Mouse (Mus musculus): ENCODE results near the gene Map3k19. TPM values are rescaled to one million over a fixed set of nuclear protein-coding genes. Genes with fewer than 3 reads are reported as not detected.

Gene Map3k19
- polyA plus RNA-seq, 1 experiment from 2014 or later, result 0.94 TPM

GRCm38 (mm10) chr1:127785882-127786281 is 68.9 kb downstream of the Map3k19 start:
- Histone ChIP-seq H3K36me3 (ENCODE audit: control insufficient read depth, insufficient read depth, low read length) (no peaks in the 10 kb centered on the region), H3K4me2 (replicated peaks; ENCODE audit: low read depth, low read length) (no peak overlapping the region), H3K9ac (ENCODE audit: low read depth, low read length) (no peak overlapping the region), H3K9me3 (ENCODE audit: control insufficient read depth, low read length) (no peaks in the 10 kb centered on the region), H3K27ac (ENCODE audit: low read depth, low read length) (no peak overlapping the region), H3K4me1 (replicated peaks; ENCODE audit: control insufficient read depth, insufficient read depth, low read length) (no peaks in the 10 kb centered on the region), H3K27me3 (ENCODE audit: control insufficient read depth, insufficient read depth, low read length) (no peaks in the 10 kb centered on the region), H3K4me3 (ENCODE audit: low read depth, low read length) (no peak overlapping the region)
- 89% methylated on average over 1 of the region's 1 CpGs for WGBS
- DNase-seq (ENCODE audit: low spot score), result no peak
- ATAC-seq (ENCODE audit: low FRiP score), result no peak

DNA sequence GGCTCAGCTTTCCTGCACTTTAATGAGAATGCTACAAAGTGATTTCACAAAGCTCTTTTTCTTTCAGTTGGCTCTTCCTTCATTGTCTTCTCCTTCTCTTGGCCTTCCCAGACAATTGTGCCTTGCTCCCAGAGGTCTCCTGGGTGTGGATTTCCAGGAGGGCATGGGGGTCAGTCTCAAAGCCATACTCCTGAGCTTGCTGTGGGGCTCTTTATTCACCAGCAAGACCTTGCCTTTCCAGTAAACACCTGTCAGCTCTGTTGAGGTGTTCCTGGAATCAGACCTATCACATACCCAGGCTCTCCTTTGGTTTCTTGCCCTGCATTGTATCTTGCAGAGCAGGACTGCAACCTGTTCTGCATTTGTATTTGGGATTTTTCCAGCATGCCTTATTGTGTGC is 71.0 kb downstream of the Map3k19 start:
- Histone ChIP-seq H3K4me1 (replicated peaks; ENCODE audit: control insufficient read depth, insufficient read depth, low read length) (no peaks in the 10 kb centered on the region), H3K9me3 (ENCODE audit: control insufficient read depth, low read length) (no peaks in the 10 kb centered on the region), H3K9ac (ENCODE audit: low read depth, low read length) (no peak overlapping the region), H3K36me3 (ENCODE audit: control insufficient read depth, insufficient read depth, low read length) (no peaks in the 10 kb centered on the region), H3K27ac (ENCODE audit: low read depth, low read length) (no peak overlapping the region), H3K27me3 (ENCODE audit: control insufficient read depth, insufficient read depth, low read length) (no peaks in the 10 kb centered on the region), H3K4me3 (ENCODE audit: low read depth, low read length) (no peak overlapping the region), H3K4me2 (replicated peaks; ENCODE audit: low read depth, low read length) (no peak overlapping the region)
- DNase-seq (ENCODE audit: low spot score) (no peak), ATAC-seq (ENCODE audit: low FRiP score) (no peak)

GRCm38 (mm10) chr1:127780849-127781248 is 74.0 kb downstream of the Map3k19 start:
- Histone ChIP-seq H3K4me3 (ENCODE audit: low read depth, low read length) (no peak overlapping the region), H3K9me3 (ENCODE audit: control insufficient read depth, low read length) (no peaks in the 10 kb centered on the region), H3K9ac (ENCODE audit: low read depth, low read length) (no peak overlapping the region), H3K4me2 (replicated peaks; ENCODE audit: low read depth, low read length) (no peak overlapping the region), H3K27me3 (ENCODE audit: control insufficient read depth, insufficient read depth, low read length) (no peaks in the 10 kb centered on the region), H3K4me1 (replicated peaks; ENCODE audit: control insufficient read depth, insufficient read depth, low read length) (no peaks in the 10 kb centered on the region), H3K27ac (ENCODE audit: low read depth, low read length) (no peak overlapping the region), H3K36me3 (ENCODE audit: control insufficient read depth, insufficient read depth, low read length) (no peaks in the 10 kb centered on the region; the same call in 1 of the 2 replicates)
- 77% methylated on average over 2 of the region's 2 CpGs for WGBS
- ATAC-seq (ENCODE audit: low FRiP score) (no peak), DNase-seq (ENCODE audit: low spot score) (no peak)

DNA sequence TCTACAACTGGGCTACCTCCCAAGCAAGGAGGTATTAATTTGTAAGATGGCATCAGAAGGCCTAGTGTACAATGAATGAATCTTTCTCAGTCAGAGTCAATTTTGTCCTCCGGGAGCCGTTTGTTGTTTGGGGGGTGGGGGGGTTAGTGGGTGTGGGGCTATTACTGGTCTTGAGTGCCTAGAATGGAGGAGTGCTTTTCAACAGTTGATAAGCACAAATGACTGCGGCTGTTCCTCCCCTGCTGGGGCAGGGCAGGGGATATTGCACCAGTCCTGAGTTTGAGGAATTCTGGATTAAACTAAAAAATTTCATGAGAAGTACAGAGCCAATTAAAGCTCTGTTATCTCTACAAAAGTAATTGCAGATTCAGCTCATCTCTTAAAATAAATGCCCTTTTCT is 74.7 kb downstream of the Map3k19 start:
- Histone ChIP-seq H3K9me3 (ENCODE audit: control insufficient read depth, low read length) (no peaks in the 10 kb centered on the region), H3K36me3 (ENCODE audit: control insufficient read depth, insufficient read depth, low read length) (no peaks in the 10 kb centered on the region; the same call in 1 of the 2 replicates), H3K4me2 (replicated peaks; ENCODE audit: low read depth, low read length) (no peak overlapping the region), H3K4me1 (replicated peaks; ENCODE audit: control insufficient read depth, insufficient read depth, low read length) (peaks cover 2% of the 10 kb centered on the region; the same call in 1 of the 2 replicates), H3K27me3 (ENCODE audit: control insufficient read depth, insufficient read depth, low read length) (no peaks in the 10 kb centered on the region), H3K27ac (ENCODE audit: low read depth, low read length) (no peak overlapping the region), H3K9ac (ENCODE audit: low read depth, low read length) (no peak overlapping the region), H3K4me3 (ENCODE audit: low read depth, low read length) (no peak overlapping the region)
- ATAC-seq (ENCODE audit: low FRiP score) (no peak), DNase-seq (ENCODE audit: low spot score) (no peak)
- 27% methylated on average over 3 of the region's 3 CpGs for WGBS

- no peaks in the 10 kb centered on the region for H3K27me3 ChIP-seq (ENCODE audit: control insufficient read depth, insufficient read depth, low read length)
- H3K9me3 ChIP-seq (ENCODE audit: control insufficient read depth, low read length), result no peaks in the 10 kb centered on the region
- no peak for DNase-seq (ENCODE audit: low spot score)
- no peak overlapping the region for H3K4me2 ChIP-seq (replicated peaks; ENCODE audit: low read depth, low read length)
- no peak overlapping the region for H3K4me3 ChIP-seq (ENCODE audit: low read depth, low read length)
- H3K9ac ChIP-seq (ENCODE audit: low read depth, low read length), result no peak overlapping the region
- 88% methylated on average over 3 of the region's 3 CpGs for WGBS
- H3K27ac ChIP-seq (ENCODE audit: low read depth, low read length), result no peak overlapping the region
- no peak for ATAC-seq (ENCODE audit: low FRiP score)
- H3K36me3 ChIP-seq (ENCODE audit: control insufficient read depth, insufficient read depth, low read length), result no peaks in the 10 kb centered on the region; the same call in 1 of the 2 replicates
- H3K4me1 ChIP-seq (replicated peaks; ENCODE audit: control insufficient read depth, insufficient read depth, low read length), result peaks cover 2% of the 10 kb centered on the region; the same call in 1 of the 2 replicates
Observed at GRCm38 (mm10) chr1:127778611-127779010, 76.2 kb downstream of the Map3k19 start.

DNA sequence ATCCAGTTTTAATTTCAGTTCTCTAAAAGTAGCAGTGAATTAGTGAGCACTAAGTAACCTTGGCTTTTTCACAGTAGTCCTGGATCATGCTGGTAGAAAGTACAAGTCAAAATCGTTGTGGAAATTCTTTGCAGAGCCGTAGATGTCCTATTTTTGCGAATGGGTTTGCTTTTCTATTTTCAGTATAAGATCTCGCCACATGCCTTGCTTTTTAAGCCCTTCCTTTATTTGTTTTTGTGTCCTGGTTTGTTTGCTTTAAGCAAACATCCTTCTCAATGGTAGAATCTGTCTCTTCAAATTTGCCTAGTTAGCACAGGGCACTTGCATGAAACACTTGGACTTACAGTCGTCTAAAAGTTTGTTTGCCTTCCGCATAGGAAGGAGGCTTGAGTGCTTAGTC is 78.6 kb downstream of the Map3k19 start:
- Histone ChIP-seq H3K4me3 (ENCODE audit: low read depth, low read length) (no peak overlapping the region; the same call in 1 of the 2 replicates), H3K36me3 (ENCODE audit: control insufficient read depth, insufficient read depth, low read length) (no peaks in the 10 kb centered on the region; the same call in 1 of the 2 replicates), H3K27ac (ENCODE audit: low read depth, low read length) (no peak overlapping the region), H3K9me3 (ENCODE audit: control insufficient read depth, low read length) (no peaks in the 10 kb centered on the region), H3K27me3 (ENCODE audit: control insufficient read depth, insufficient read depth, low read length) (no peaks in the 10 kb centered on the region), H3K4me1 (replicated peaks; ENCODE audit: control insufficient read depth, insufficient read depth, low read length) (peaks cover 2% of the 10 kb centered on the region; the same call in 1 of the 2 replicates), H3K9ac (ENCODE audit: low read depth, low read length) (0 out of 2 replicates have a peak overlapping the region, but pooled peaks have one; percentile 19), H3K4me2 (replicated peaks; ENCODE audit: low read depth, low read length) (peak overlapping the region; percentile 19)
- no peak for DNase-seq (ENCODE audit: low spot score)
- WGBS, result 63% methylated on average over 6 of the region's 6 CpGs
- ATAC-seq (ENCODE audit: low FRiP score), result no peak

GRCm38 (mm10) chr1:127775206-127775720 is 79.6 kb downstream of the Map3k19 start:
- DNase-seq (ENCODE audit: low spot score), result no peak
- no peak for ATAC-seq (ENCODE audit: low FRiP score)
- Histone ChIP-seq H3K4me3 (ENCODE audit: low read depth, low read length) (peak overlapping the region; percentile 95), H3K4me2 (replicated peaks; ENCODE audit: low read depth, low read length) (peak overlapping the region; percentile 80), H3K27me3 (ENCODE audit: control insufficient read depth, insufficient read depth, low read length) (no peaks in the 10 kb centered on the region), H3K27ac (ENCODE audit: low read depth, low read length) (no peak overlapping the region), H3K36me3 (ENCODE audit: control insufficient read depth, insufficient read depth, low read length) (no peaks in the 10 kb centered on the region; the same call in 1 of the 2 replicates), H3K9ac (ENCODE audit: low read depth, low read length) (peak overlapping the region; percentile 94), H3K4me1 (replicated peaks; ENCODE audit: control insufficient read depth, insufficient read depth, low read length) (peaks cover 2% of the 10 kb centered on the region; the same call in 1 of the 2 replicates), H3K9me3 (ENCODE audit: control insufficient read depth, low read length) (no peaks in the 10 kb centered on the region)
- 10% methylated on average over 10 of the region's 10 CpGs for WGBS

- Histone ChIP-seq H3K36me3 (ENCODE audit: control insufficient read depth, insufficient read depth, low read length) (no peaks in the 10 kb centered on the region; the same call in 1 of the 2 replicates), H3K27ac (ENCODE audit: low read depth, low read length) (peak overlapping the region; percentile 91), H3K27me3 (ENCODE audit: control insufficient read depth, insufficient read depth, low read length) (no peaks in the 10 kb centered on the region), H3K4me1 (replicated peaks; ENCODE audit: control insufficient read depth, insufficient read depth, low read length) (peaks cover 2% of the 10 kb centered on the region; the same call in 1 of the 2 replicates), H3K4me3 (ENCODE audit: low read depth, low read length) (peak overlapping the region; percentile 95), H3K4me2 (replicated peaks; ENCODE audit: low read depth, low read length) (peak overlapping the region; percentile 80), H3K9ac (ENCODE audit: low read depth, low read length) (peak overlapping the region; percentile 94), H3K9me3 (ENCODE audit: control insufficient read depth, low read length) (no peaks in the 10 kb centered on the region)
- ATAC-seq (ENCODE audit: low FRiP score), result peak; percentile 43
- DNase-seq (ENCODE audit: low spot score), result no peak
- WGBS, result 0% methylated on average over 31 of the region's 31 CpGs
Observed at GRCm38 (mm10) chr1:127774501-127774880, 80.3 kb downstream of the Map3k19 start.

GRCm38 (mm10) chr1:127773803-127774500 is 80.9 kb downstream of the Map3k19 start, which contains the start of gene Ccnt2:
TSS of gene Ccnt2 (plus strand) at chr1:127774164.
- Histone ChIP-seq H3K9ac (ENCODE audit: low read depth, low read length) (peak within 1 kb of the TSS; percentile 94), H3K9me3 (ENCODE audit: control insufficient read depth, low read length) (no peaks in the 10 kb centered on the region), H3K27ac (ENCODE audit: low read depth, low read length) (peak within 1 kb of the TSS; percentile 91), H3K4me3 (ENCODE audit: low read depth, low read length) (peak within 1 kb of the TSS; percentile 95), H3K27me3 (ENCODE audit: control insufficient read depth, insufficient read depth, low read length) (no peaks in the 10 kb centered on the region), H3K4me1 (replicated peaks; ENCODE audit: control insufficient read depth, insufficient read depth, low read length) (peaks cover 2% of the 10 kb centered on the region; the same call in 1 of the 2 replicates), H3K4me2 (replicated peaks; ENCODE audit: low read depth, low read length) (peak within 1 kb of the TSS; percentile 80), H3K36me3 (ENCODE audit: control insufficient read depth, insufficient read depth, low read length) (no peaks in the 10 kb centered on the region; the same call in 1 of the 2 replicates)
- under 1% methylated on average over 58 of the region's 63 CpGs for WGBS
- ATAC-seq (ENCODE audit: low FRiP score) (peak; percentile 99), DNase-seq (ENCODE audit: low spot score) (peak; percentile 99)
